Mouse (Mus musculus) cerebellum, postnatal 10 days (tissue): ENCODE data around the gene Gm15155.

Experiments
- DNase-seq, 2 experiments: peaks; one replicate each; pipeline ENCODE4 v3.0.0; 2021; ENCODE audit warnings: mixed read lengths in 2 of 2

The Gm15155 gene

GRCm38 (mm10) chrX:155624341-155624841 lies at the start of gene Gm15155:
Gm15155 (plus strand) TSS chrX:155624741.
- DNase-seq = peak; percentile 61 to 67

- DNase-seq = no peak
Observed at GRCm38 (mm10) chrX:155579791-155580190, 44.8 kb upstream of the Gm15155 start.

GRCm38 (mm10) chrX:155584586-155584985 lies 40.0 kb upstream of the Gm15155 start:
- no peak for DNase-seq

GRCm38 (mm10) chrX:155591490-155591889 lies 33.1 kb upstream of the Gm15155 start:
- peak; percentile 85 to 86 for DNase-seq

- DNase-seq = no peak
Observed at GRCm38 (mm10) chrX:155592467-155592866, 32.1 kb upstream of the Gm15155 start.

- no peak for DNase-seq
Observed at GRCm38 (mm10) chrX:155594685-155595084, 29.9 kb upstream of the Gm15155 start.

GRCm38 (mm10) chrX:155596390-155596789 lies 28.2 kb upstream of the Gm15155 start:
- no peak for DNase-seq

GRCm38 (mm10) chrX:155601196-155601595 lies 23.3 kb upstream of the Gm15155 start:
- no peak for DNase-seq

GRCm38 (mm10) chrX:155622527-155622926 lies 2.0 kb upstream of the Gm15155 start:
- peak; percentile 57 to 58 for DNase-seq

GRCm38 (mm10) chrX:155622961-155623599 lies 1.5 kb upstream of the Gm15155 start:
- peak; percentile 62 for DNase-seq

GRCm38 (mm10) chrX:155623701-155624281 lies 750 bp upstream of the Gm15155 start, which contains the start of gene Ptchd1:
Ptchd1 (minus strand) TSS chrX:155623814.
- peak; percentile 68 to 75 for DNase-seq

- DNase-seq = no peak
Observed at GRCm38 (mm10) chrX:155624895-155625294, 354 bp downstream of the Gm15155 start.

GRCm38 (mm10) chrX:155625671-155626196 lies 1.2 kb downstream of the Gm15155 start:
- DNase-seq = peak; percentile 12 to 16

GRCm38 (mm10) chrX:155643975-155644374 lies 19.4 kb downstream of the Gm15155 start:
- peak; percentile 55 to 59 for DNase-seq

- DNase-seq = no peak
Observed at GRCm38 (mm10) chrX:155645975-155646374, 21.4 kb downstream of the Gm15155 start.

GRCm38 (mm10) chrX:155657971-155658370 lies 33.4 kb downstream of the Gm15155 start:
- DNase-seq = peak; percentile 44 to 47

GRCm38 (mm10) chrX:155690440-155690839 lies 65.9 kb downstream of the Gm15155 start:
- DNase-seq = peak; percentile 4 to 23

GRCm38 (mm10) chrX:155724157-155724556 lies 99.6 kb downstream of the Gm15155 start:
- no peak for DNase-seq

GRCm38 (mm10) chrX:155728387-155728786 lies 103.8 kb downstream of the Gm15155 start:
- DNase-seq = no peak

- DNase-seq = no peak
Observed at GRCm38 (mm10) chrX:155888118-155888517, 263.6 kb downstream of the Gm15155 start.

GRCm38 (mm10) chrX:155900040-155900439 lies 275.5 kb downstream of the Gm15155 start:
- DNase-seq = no peak

- DNase-seq = no peak
Observed at GRCm38 (mm10) chrX:155901742-155902141, 277.2 kb downstream of the Gm15155 start.

- DNase-seq = peak; percentile 18
Observed at GRCm38 (mm10) chrX:155903108-155903507, 278.6 kb downstream of the Gm15155 start.

- DNase-seq = no peak
Observed at GRCm38 (mm10) chrX:156009756-156010155, 385.2 kb downstream of the Gm15155 start.
